Mouse (Mus musculus) right cerebral cortex, postnatal 14 days (tissue): ENCODE results near the gene Hephl1.
"Not testable (repeated sequence)": the region's sequence is repeated elsewhere in the genome, so short reads cannot be mapped to it uniquely, and the experiment has no call there.

ENCODE experiments used
- DNase-seq: peaks from one replicate; pipeline ENCODE4 v3.0.0; 2022

Hephl1 gene

GRCm38 (mm10) chr9:15112008-15112407 is at the start of gene Hephl1:
Gene Hephl1 (minus strand): TSS chr9:15112108.
- no peak for DNase-seq

- no peak for DNase-seq
Measured at GRCm38 (mm10) chr9:15149246-15149926, 37.5 kb upstream of the Hephl1 start.

GRCm38 (mm10) chr9:15140546-15140945 is 28.6 kb upstream of the Hephl1 start:
- DNase-seq: no peak

- DNase-seq: no peak
Measured at GRCm38 (mm10) chr9:15125897-15126296, 14.0 kb upstream of the Hephl1 start.

GRCm38 (mm10) chr9:15122431-15122830 is 10.5 kb upstream of the Hephl1 start:
- DNase-seq: no peak

GRCm38 (mm10) chr9:15120841-15121358 is 9.0 kb upstream of the Hephl1 start:
- no peak for DNase-seq

- DNase-seq: no peak
Measured at GRCm38 (mm10) chr9:15120209-15120608, 8.3 kb upstream of the Hephl1 start.

GRCm38 (mm10) chr9:15119515-15119914 is 7.6 kb upstream of the Hephl1 start:
- no peak for DNase-seq

GRCm38 (mm10) chr9:15116165-15116564 is 4.3 kb upstream of the Hephl1 start:
- DNase-seq: no peak

GRCm38 (mm10) chr9:15114102-15114501 is 2.2 kb upstream of the Hephl1 start:
- DNase-seq: no peak

- no peak for DNase-seq
Measured at GRCm38 (mm10) chr9:15108101-15108500, 3.8 kb downstream of the Hephl1 start.

- no peak for DNase-seq
Measured at GRCm38 (mm10) chr9:15105136-15105535, 6.8 kb downstream of the Hephl1 start.

GRCm38 (mm10) chr9:15103579-15104300 is 8.2 kb downstream of the Hephl1 start:
- DNase-seq: no peak

GRCm38 (mm10) chr9:15101531-15102161 is 10.3 kb downstream of the Hephl1 start:
- no peak for DNase-seq

GRCm38 (mm10) chr9:15098421-15098820 is 13.5 kb downstream of the Hephl1 start:
- not testable (repeated sequence) for DNase-seq

- DNase-seq: no peak
Measured at GRCm38 (mm10) chr9:15097172-15097571, 14.7 kb downstream of the Hephl1 start.

- no peak for DNase-seq
Measured at GRCm38 (mm10) chr9:15096161-15096560, 15.7 kb downstream of the Hephl1 start.

- DNase-seq: no peak
Measured at GRCm38 (mm10) chr9:15095206-15095605, 16.7 kb downstream of the Hephl1 start.

- peak; percentile 28 for DNase-seq
Measured at GRCm38 (mm10) chr9:15068686-15069295, 43.1 kb downstream of the Hephl1 start.

GRCm38 (mm10) chr9:15067995-15068685 is 43.8 kb downstream of the Hephl1 start:
- no peak for DNase-seq

GRCm38 (mm10) chr9:15064176-15064575 is 47.7 kb downstream of the Hephl1 start:
- DNase-seq: no peak

GRCm38 (mm10) chr9:15060847-15061246 is 51.1 kb downstream of the Hephl1 start:
- DNase-seq: no peak

- no peak for DNase-seq
Measured at GRCm38 (mm10) chr9:15060026-15060425, 51.9 kb downstream of the Hephl1 start.
